Mouse (Mus musculus) gastrocnemius, postnatal 25 days (tissue): Measurements from ENCODE around the gene Fam205c. TPM values are rescaled to one million over a fixed set of nuclear protein-coding genes. Genes with fewer than 3 reads are reported as not detected.

ENCODE experiments used
- DNase-seq: peaks from one replicate; pipeline ENCODE4 v3.0.0; 2022
- long read RNA-seq, 2 experiments: library from polyadenylated mRNA; stranded (forward); transcript quantifications; one replicate each; pipeline ENCODE4 v2.0.0; 2021
- total RNA-seq, 2 experiments: library from RNA; stranded (reverse); gene quantifications; 1 replicate in 1 of 2; 2 replicates in 1 of 2; pipeline ENCODE4 v1.2.3; 2021

Fam205c gene
- 1 to 10 TPM in 1 of 2 experiments, under 1 TPM in 1; 0.90 to 1.2 TPM for total RNA-seq
- long read RNA-seq, experiment 1, partial matches to known transcripts = 1 of 6 reads
- long read RNA-seq, experiment 1, other reads (novel, unspliced or antisense) = 5 of 6 reads
- long read RNA-seq, experiment 2, partial matches to known transcripts = 1 of 13 reads
- long read RNA-seq, experiment 2, other reads (novel, unspliced or antisense) = 12 of 13 reads

- DNase-seq = no peak
Observed at GRCm38 (mm10) chr4:42874134-42874533, at the start of gene Fam205c. Fam205c (minus strand) TSS chr4:42874234.

DNA sequence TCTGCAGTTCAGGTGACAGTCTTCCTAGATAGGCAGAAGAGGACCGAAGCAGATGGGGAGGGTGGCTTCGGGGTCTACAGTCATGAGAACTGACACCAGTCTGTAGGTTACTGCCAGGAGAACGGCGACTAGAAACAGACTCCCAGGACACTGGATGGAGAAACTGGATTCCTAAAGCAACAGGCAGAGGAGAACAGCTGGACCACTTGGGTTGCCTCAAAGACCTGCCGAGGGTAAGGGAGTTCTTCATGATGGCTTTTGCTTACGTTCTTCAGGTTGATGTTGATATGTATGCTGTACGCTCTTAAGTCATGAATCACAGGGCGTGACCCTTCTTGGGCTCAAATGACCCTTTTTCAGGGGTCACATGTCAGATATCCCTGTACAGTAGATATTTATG is 48.4 kb upstream of the Fam205c start:
- DNase-seq = no peak

GRCm38 (mm10) chr4:42922056-42922455 is 48.0 kb upstream of the Fam205c start:
- no peak for DNase-seq

- DNase-seq = no peak
Observed at GRCm38 (mm10) chr4:42921536-42921935, 47.5 kb upstream of the Fam205c start.

DNA sequence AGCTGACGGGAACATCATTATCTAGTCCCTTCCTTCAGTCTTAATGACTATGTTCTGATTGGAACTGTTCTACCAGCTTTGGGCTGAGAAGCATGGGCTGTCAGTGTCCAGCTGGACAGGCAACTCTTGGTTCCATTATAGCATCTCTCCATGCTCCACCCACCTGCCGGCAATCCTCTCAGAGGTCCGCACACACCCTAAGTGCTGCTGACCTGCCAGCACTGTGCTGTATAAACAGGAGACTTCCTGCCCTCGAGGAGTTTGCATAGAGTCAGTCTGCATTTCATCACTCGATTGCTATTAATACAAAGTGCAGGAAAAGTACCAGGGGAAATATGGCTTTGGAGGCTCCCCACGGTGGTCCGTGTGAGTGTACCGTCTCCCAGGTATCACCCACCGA is 46.7 kb upstream of the Fam205c start:
- DNase-seq = no peak

DNA sequence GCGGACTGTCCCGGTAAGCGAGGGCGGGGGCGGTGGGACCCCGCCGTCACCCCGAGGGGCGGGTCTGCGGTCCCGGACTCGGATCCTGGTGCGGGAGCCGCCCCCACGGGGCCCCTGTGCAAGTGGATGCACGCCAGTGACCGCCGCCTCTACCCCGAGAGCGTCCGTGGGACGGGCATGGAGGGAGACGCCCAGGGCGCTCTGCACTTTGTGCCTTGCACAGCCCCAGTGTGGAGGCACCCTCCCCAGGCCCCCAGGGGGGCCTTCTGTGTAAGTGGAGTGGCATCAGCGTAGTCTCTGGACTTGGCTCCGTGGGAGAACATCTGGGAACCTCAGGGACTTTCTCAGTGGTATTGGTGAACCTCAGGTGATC is 43.4 kb upstream of the Fam205c start:
- DNase-seq = no peak

DNA sequence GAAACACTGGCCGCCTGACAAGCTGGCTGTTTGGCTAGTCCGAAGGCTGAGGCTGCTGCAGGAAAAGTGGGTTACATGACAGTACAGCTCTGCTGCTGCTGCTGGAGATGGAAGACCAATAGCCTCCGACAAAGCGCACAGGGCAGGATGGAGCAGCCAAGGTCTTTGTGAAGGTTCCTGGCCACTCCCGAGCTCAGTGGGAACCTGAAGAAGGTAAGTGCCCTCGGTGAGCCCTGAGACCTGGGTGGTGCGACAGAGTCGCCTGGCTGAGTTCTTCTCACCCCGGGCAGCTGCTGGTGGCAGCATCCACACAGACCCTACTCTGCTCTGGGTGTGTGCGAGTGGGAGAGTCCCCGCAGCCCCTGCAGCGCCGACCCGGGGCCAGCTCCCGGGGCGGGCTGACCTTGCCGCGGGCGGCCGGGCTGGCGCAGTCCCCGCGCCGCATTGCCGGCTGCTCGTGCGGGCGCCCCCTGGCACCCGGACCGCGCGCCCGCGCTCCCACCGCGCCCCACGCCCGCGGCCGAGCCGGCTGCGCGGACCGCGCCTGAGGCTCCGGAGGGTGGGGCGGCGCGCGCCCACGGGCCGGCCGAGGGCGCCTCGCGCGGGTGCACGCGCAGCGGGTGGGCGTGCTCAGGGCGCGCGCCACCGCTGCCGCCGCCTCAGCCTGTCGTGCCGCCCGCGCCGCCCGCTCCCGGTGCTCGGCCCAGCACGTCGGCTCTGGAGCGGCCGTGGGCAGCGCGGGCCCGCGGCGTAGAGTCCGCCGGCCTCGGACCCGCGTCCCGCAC is 42.8 kb upstream of the Fam205c start, which contains the start of gene Phf24:
Phf24 (plus strand) TSS at position 44 of the 785 bp plus-strand sequence.
- DNase-seq = no peak

DNA sequence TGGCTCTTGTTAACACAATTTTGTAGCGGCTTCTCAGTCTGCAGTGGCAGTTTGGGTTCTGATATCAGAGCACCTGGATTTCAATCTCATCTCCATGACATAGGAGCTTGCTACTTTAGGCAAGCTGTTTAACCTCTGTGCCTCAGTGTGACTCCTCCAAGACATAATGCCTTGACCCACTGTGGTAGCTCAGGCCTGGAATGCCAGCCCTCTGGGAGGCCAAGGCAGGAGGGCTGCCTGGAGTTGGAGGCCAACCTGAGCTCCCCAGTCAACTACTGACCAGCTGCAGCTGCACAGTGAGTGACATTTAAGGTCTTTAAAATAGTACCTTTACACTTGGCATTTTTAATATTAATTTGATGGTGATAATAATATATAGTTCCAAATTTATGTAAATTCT is 41.9 kb upstream of the Fam205c start:
- no peak for DNase-seq

- no peak for DNase-seq
Observed at GRCm38 (mm10) chr4:42915311-42915710, 41.3 kb upstream of the Fam205c start.

DNA sequence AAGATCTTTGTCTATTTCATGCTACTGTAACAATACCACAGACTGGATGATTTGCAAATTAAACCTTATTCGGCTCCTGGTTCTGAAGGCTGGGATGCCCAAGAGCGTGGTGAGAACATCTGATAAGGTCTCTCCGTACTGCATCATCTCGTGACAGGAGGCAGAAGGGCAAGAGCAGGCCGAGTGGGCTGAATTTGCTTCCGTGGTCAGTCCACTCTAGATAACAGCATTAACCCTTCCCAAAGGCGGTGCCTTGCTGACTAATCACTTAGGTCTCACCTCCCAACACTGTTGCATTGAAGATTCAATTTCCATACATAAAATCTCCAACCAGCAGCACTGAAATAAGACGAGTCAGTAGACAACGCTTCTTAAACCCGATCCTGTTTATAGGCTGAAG is 39.4 kb upstream of the Fam205c start:
- no peak for DNase-seq

DNA sequence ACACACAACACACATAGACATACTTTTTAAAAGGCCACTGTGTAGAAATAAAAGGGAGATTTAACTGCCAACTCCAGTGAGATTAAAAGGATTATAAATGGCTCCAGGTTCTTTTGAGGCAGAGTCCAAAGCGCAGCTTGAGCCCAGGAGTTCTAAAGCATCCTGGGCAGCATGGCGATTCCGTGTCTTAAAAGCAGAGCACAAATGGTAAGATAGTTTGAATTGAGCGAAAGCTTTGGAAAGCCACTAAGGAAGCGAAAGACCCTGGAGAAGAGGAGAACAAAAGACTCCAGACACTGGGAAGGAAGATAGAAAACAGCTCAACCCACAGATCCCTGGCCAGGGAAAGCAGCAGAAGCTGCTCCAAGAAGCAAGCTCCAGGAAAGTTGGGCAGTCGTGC is 30.9 kb upstream of the Fam205c start:
- no peak for DNase-seq

GRCm38 (mm10) chr4:42904523-42904922 is 30.5 kb upstream of the Fam205c start:
- DNase-seq = no peak

GRCm38 (mm10) chr4:42903942-42904341 is 29.9 kb upstream of the Fam205c start:
- no peak for DNase-seq

GRCm38 (mm10) chr4:42902730-42903129 is 28.7 kb upstream of the Fam205c start:
- DNase-seq = no peak

- no peak for DNase-seq
Observed at GRCm38 (mm10) chr4:42902174-42902573, 28.1 kb upstream of the Fam205c start.

- no peak for DNase-seq
Observed at GRCm38 (mm10) chr4:42900878-42901277, 26.8 kb upstream of the Fam205c start.

DNA sequence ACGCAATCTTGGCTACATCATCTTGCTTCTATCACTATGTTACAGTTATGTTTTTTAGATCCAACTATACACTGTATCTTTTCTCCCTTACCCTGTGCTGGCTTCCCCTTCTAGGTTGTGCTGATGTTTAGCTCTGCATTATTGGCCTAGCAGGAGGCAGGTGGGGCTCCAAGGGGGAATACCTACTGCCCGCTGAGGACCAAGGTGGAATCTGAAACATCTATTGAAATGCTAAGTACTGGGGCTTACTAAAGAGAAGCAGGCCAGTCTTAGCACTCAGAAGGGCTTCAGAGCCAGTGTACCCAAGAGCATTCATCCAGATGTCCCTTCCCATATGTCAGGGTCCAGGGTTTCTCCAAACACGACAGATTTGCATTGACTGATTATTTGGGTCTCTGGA is 24.9 kb upstream of the Fam205c start:
- DNase-seq = no peak

GRCm38 (mm10) chr4:42895118-42895517 is 21.1 kb upstream of the Fam205c start:
- DNase-seq = no peak

GRCm38 (mm10) chr4:42891176-42891575 is 17.1 kb upstream of the Fam205c start:
- DNase-seq = no peak

DNA sequence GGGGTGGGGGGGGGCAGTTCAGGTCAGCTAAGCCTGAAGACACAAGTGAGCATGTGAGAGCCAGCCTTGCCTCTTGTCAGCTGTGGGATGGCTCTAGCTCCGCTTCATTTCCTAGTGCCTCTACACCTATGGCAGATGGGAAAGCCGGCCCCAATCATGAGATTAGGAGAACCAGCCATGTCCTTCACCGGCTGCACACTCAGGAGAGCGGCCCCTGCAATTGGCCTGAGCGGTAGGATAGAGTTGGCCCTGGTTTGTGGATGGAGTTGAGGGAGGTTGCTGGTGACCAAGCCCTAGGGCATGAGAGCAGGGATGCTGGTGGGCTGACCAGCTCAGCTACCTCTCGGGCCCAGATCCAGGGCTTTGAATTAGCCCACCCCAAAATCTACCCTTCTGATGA is 14.8 kb upstream of the Fam205c start:
- no peak for DNase-seq

GRCm38 (mm10) chr4:42886926-42887325 is 12.9 kb upstream of the Fam205c start:
- DNase-seq = no peak

DNA sequence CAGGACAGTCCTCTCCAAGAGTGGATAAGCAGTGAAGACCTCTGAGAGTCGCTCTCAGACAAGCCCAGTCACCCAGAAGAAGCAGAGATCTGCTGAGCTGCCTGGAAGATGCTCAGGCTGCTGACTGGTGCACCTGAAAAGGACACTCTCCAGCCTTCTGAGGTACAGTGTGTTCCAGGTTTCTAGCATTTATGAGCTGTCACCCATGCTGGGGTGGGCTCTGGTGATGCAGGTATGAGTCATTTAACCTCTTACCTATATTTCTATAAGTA is 6.6 kb upstream of the Fam205c start:
- DNase-seq = no peak

- DNase-seq = no peak
Observed at GRCm38 (mm10) chr4:42879829-42880676, 6.0 kb upstream of the Fam205c start.
